In genomic region chr19:57314346-57315012, GRCm38 (mm10) we compare ENCODE assay signal across 9 mouse cellular contexts. TPM values are rescaled to one million over a fixed set of nuclear protein-coding genes. Genes with fewer than 3 reads are reported as not detected.
DNase-seq lines count a peak whose midpoint lies in the region; ATAC-seq and TF ChIP-seq lines count a peak whose summit lies in the region.
"Had no signal": no experiment of that assay in that cellular context is flagged by ENCODE, and none has a peak within 500 bp of the region (broad histone marks: within the 10 kb centered on the region; RNA-seq: fewer than 3 reads in every experiment).

Gene Ablim1 (minus strand): TSS chr19:57314919.

- peak within 1 kb of the TSS; percentile 96 for H3K4me2 ChIP-seq in embryonic facial prominence, embryonic 13.5 days

- H3K27ac ChIP-seq in embryonic facial prominence, embryonic 13.5 days, result no peak within 1 kb of the TSS
- peak within 1 kb of the TSS; percentile 90 for H3K27ac ChIP-seq in heart, embryonic 10.5 days
- peak within 1 kb of the TSS; percentile 93 for H3K27ac ChIP-seq in kidney, adult 2 months (ENCODE audit: insufficient read depth, low read depth, low read length)
- H3K27ac ChIP-seq in limb, embryonic 10.5 days, result peak within 1 kb of the TSS; percentile 32

- no peak for TF ChIP-seq POLR2A in kidney, adult 2 months (IDR thresholded peaks at IDR 0.05; ENCODE audit: low read depth, low read length)

- no peaks in the 10 kb centered on the region for H3K9me3 ChIP-seq in embryonic facial prominence, embryonic 13.5 days
- no peaks in the 10 kb centered on the region for H3K9me3 ChIP-seq in heart, embryonic 10.5 days
- no peaks in the 10 kb centered on the region for H3K9me3 ChIP-seq in limb, embryonic 10.5 days (replicated peaks)
- H3K9me3 ChIP-seq: G1E had no signal

- H3K9ac ChIP-seq in embryonic facial prominence, embryonic 13.5 days, result peak within 1 kb of the TSS; percentile 63

- H3K27me3 ChIP-seq in embryonic facial prominence, embryonic 13.5 days, result peaks cover 50% of the 10 kb centered on the region
- peaks cover 44% of the 10 kb centered on the region for H3K27me3 ChIP-seq in heart, embryonic 10.5 days (ENCODE audit: insufficient read depth, poor library complexity, severe bottlenecking)
- H3K27me3 ChIP-seq in kidney, adult 2 months (replicated peaks; ENCODE audit: control insufficient read depth, insufficient read depth, low read length), result no peaks in the 10 kb centered on the region
- H3K27me3 ChIP-seq in limb, embryonic 10.5 days (ENCODE audit: low read depth, poor library complexity, severe bottlenecking), result peaks cover 59% of the 10 kb centered on the region

- H3K36me3 ChIP-seq in embryonic facial prominence, embryonic 13.5 days, result no peaks in the 10 kb centered on the region
- no peaks in the 10 kb centered on the region for H3K36me3 ChIP-seq in heart, embryonic 10.5 days
- H3K36me3 ChIP-seq in kidney, adult 2 months (ENCODE audit: control insufficient read depth, insufficient read depth, low read length), result no peaks in the 10 kb centered on the region
- no peaks in the 10 kb centered on the region for H3K36me3 ChIP-seq in limb, embryonic 10.5 days
- H3K36me3 ChIP-seq: G1E had no signal

- 2% methylated on average over 52 of the region's 52 CpGs for WGBS in embryonic facial prominence, embryonic 13.5 days
- WGBS in heart, embryonic 10.5 days, result 2% methylated on average over 52 of the region's 52 CpGs
- 1% methylated on average over 52 of the region's 52 CpGs for WGBS in kidney, adult 2 months
- WGBS in limb, embryonic 10.5 days, result 3% methylated on average over 52 of the region's 52 CpGs

- H3K4me1 ChIP-seq in embryonic facial prominence, embryonic 13.5 days, result peaks cover 11% of the 10 kb centered on the region
- peaks cover 14% of the 10 kb centered on the region for H3K4me1 ChIP-seq in heart, embryonic 10.5 days
- H3K4me1 ChIP-seq in kidney, adult 2 months (ENCODE audit: control insufficient read depth, insufficient read depth, low read length), result peaks cover 21% of the 10 kb centered on the region; the same call in 1 of the 2 replicates
- H3K4me1 ChIP-seq in limb, embryonic 10.5 days, result peaks cover 14% of the 10 kb centered on the region

- peak within 1 kb of the TSS; percentile 52 for H3K4me3 ChIP-seq in embryonic facial prominence, embryonic 13.5 days
- H3K4me3 ChIP-seq in heart, embryonic 10.5 days, result peak within 1 kb of the TSS; percentile 77
- peak within 1 kb of the TSS; percentile 72 for H3K4me3 ChIP-seq in kidney, adult 2 months (ENCODE audit: insufficient read depth, low read depth, low read length)
- peak within 1 kb of the TSS; percentile 55 for H3K4me3 ChIP-seq in limb, embryonic 10.5 days

- peak; percentile 29; the same call in 1 of the 2 replicates for TF ChIP-seq CTCF in kidney, adult 2 months (conservative IDR thresholded peaks at IDR 0.05; ENCODE audit: insufficient read depth, insufficient read length, low read depth, low read length)

- DNase-seq in thymus, postnatal 4 days, result peak; percentile 31
- DNase-seq in thymus, adult 18-20 months, result no peak
- no peak for DNase-seq in heart, embryonic 10.5 days (ENCODE audit: low spot score)
- DNase-seq in kidney, adult 2 months, result peak; percentile 92
- DNase-seq in limb, embryonic 10.5 days (ENCODE audit: low spot score), result peak; percentile 56
- DNase-seq in mesoderm, embryonic 11.5 days (ENCODE audit: low read depth, low spot score), result peak; percentile 39
- DNase-seq in right cerebral cortex, postnatal 4 days, result peak; percentile 58

- ATAC-seq in embryonic facial prominence, embryonic 13.5 days (ENCODE audit: insufficient number of reproducible peaks, insufficient read depth, low FRiP score, low TSS enrichment, low read depth), result no peak

RNA-seq across cellular contexts. Expression of gene Ablim1, which starts in this region (rescaled TPM):
- 33.3 and 36.0 TPM in 2 replicates for polyA plus RNA-seq in embryonic facial prominence, embryonic 13.5 days (2015; fragmentation: Nextera tagmentation; extraction: Ambion mirVana)
- 41.9 and 60.6 TPM in 2 replicates for polyA plus RNA-seq in heart, embryonic 10.5 days (2016; fragmentation: Nextera tagmentation; extraction: Ambion mirVana)
- 34.7 and 38.3 TPM in 2 replicates for polyA plus RNA-seq in kidney, adult 2 months (2012; rRNA removed)
- polyA plus RNA-seq in limb, embryonic 10.5 days (2016; fragmentation: Nextera tagmentation; extraction: Ambion mirVana), result 13.3 and 16.4 TPM in 2 replicates

Comparison
In these comparisons a context has a peak if more than half of its experiments do, and no peak if none do; other contexts are left out.
1. DNase-seq: peak in thymus, postnatal 4 days (single experiment), kidney, adult 2 months (single experiment), limb, embryonic 10.5 days (single experiment), mesoderm, embryonic 11.5 days (single experiment) and right cerebral cortex, postnatal 4 days (single experiment); none in thymus, adult 18-20 months (0 of 2) and heart, embryonic 10.5 days (single experiment).
2. Peak in every context shown above with its lines, with median percentiles within 50 percentile points of each other: H3K4me3 ChIP-seq.